Mouse (Mus musculus): ENCODE data around the gene Pax6.

The Pax6 gene

GRCm38 (mm10) chr2:105684991-105685650, 16.4 kb downstream of the Pax6 start:
- DNase-seq = no peak

DNA sequence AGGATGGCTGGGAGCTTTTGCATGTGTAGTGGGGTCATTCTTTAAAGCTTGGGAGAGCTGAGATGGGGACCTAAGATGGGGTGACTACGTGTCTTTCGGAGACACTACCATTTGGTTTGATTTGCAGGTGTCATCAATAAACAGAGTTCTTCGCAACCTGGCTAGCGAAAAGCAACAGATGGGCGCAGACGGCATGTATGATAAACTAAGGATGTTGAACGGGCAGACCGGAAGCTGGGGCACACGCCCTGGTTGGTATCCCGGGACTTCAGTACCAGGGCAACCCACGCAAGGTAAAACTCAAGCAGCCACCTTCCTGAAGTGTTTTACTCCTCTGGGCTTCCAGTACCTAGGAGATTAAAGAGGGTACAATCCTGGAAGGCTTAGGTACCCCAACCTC, 17.0 kb downstream of the Pax6 start:
- DNase-seq = no peak

DNA sequence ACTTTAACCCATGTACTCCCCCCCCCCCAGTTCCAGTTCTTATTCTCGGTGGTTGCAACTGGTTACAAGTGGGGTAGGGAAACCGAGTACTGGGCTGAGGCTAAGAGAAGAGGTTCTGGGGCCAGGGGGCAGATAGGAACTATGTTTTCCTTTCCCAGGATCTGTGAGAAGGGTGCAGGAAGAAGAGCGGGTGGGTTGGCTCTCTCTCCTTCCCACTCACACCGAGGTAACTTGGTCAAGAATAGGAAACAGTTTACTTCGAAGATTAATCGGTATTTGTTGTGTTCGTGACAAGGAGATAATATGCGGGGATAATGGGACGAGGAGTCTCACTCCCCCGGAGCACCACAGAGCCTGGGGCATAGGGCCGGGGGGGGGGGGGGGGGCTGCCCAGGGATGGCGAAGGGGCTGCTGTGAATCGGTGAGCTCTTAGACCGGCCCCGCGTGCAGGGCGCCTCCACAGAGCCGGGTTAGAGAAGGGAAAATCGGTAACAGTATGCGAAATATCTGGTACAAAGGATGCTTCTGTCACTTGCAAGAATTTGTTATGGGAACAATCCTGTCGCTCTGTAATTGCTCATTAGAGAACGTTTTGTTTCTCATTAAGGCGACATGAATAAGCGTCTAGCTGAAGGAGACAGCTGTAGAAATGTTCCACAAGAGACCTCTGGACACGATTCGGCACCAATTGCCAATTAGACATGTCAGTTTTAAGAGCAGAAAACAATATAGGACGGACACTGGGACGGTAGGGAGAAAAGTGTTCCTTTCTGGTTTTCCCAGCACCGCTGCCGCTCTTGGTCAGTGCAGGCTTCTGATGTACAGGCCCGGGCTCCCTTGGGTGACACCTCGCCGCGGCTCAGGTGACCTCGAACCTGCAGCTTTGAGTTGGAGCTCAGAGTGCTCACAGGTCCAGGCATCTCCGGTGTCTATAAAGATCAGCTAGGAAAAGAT, 17.9 kb downstream of the Pax6 start:
- no peak for DNase-seq

- no peak for DNase-seq
These were observed 18.8 kb downstream of the Pax6 start for GRCm38 (mm10) chr2:105687317-105687991.

DNA sequence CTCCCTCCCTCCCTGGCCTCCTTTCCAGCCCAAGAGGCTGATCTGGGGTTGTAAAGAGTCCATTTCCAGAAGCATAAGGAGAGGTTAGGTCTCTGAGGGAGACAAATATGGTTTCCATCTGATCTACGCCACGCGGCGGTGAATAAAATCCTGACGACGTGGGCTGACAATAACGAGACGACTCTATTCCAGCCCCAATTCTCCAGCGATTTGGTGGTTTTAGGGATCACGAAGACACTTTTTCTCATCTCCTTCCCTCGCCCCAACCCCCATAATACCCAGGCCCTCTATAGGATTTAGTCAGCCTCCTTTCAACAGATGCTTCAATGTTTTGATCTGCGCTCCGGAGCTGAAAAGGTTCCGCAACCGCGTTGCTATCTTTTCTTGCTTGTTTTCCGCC, 19.3 kb downstream of the Pax6 start:
- no peak for DNase-seq

DNA sequence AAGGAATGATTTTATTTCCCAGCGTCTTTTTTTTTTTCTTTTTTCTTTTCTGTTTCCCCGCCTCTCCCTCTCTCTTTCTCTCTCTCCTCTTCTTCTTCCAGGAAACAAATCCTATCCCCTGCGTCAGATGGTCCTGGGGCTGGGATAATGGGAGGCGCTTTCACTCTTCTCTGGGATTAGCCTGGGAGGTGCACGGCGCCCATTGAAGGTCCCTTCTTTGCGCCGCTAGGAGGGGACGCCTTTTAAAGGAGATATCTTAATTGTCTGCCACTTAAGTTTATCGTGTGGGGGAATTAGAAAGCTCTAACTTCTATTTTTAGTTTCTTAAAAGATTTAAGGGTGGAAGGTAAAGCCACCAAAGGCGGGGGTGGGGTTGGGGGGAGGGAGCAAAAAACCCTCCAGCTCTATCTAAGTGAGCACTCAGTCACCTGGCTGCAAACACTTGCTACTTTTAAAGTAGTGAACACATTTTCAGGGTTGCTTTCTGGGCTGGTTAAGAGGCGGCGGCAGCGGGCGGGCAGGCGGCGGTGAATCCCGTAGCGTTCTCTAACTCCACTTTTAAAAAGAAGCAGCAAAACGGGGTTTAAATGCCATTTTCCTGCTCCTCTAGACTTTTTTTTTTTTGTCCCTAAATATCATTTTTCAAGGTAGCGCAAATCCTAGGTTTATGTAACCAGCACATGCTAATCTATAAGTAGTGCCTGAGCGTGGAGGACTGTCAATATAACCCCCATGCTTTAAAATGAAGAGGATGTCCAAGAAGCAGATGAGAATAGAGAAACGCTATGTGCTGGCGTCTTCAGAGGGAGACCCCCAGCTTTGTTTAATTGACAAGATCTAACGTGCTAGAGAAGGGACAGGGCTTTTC, 20.0 kb downstream of the Pax6 start:
- DNase-seq = no peak

GRCm38 (mm10) chr2:105689304-105689770, 20.6 kb downstream of the Pax6 start:
- DNase-seq = no peak

GRCm38 (mm10) chr2:105689771-105690639, 21.3 kb downstream of the Pax6 start:
- DNase-seq = no peak

DNA sequence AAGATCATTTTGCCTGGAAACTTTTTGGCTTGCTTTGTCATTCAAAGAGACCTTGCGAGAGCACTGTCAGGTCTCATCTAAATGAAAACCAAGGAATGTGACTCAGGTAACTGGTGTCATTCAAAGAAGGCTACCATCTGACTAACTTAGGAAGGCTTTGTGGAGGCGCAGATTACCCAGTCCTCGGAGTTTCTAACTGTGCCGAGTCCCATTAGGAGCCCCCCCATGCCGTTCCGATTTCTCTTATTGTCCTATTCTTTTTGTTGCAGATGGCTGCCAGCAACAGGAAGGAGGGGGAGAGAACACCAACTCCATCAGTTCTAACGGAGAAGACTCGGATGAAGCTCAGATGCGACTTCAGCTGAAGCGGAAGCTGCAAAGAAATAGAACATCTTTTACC, 22.6 kb downstream of the Pax6 start:
- DNase-seq = no peak

DNA sequence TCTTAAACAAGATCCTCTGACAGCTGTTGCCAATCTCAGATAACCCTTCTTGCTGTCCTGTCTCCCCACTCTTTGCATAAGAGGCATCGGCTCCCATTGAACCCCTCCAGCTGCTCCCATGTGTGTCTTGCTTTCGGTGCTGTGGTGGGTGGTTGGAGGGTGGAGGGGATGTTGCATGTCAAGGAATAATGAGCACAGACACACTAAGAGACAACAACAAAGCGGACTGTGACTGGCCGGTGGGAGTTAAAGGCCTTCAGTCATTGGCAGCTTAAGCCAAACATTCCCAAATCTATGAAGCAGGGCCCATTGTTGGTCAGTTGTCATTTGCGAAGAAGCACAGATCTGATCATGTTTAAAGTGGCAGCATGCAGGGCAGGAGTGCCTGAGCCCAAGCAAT, 29.0 kb downstream of the Pax6 start:
- no peak for DNase-seq

DNA sequence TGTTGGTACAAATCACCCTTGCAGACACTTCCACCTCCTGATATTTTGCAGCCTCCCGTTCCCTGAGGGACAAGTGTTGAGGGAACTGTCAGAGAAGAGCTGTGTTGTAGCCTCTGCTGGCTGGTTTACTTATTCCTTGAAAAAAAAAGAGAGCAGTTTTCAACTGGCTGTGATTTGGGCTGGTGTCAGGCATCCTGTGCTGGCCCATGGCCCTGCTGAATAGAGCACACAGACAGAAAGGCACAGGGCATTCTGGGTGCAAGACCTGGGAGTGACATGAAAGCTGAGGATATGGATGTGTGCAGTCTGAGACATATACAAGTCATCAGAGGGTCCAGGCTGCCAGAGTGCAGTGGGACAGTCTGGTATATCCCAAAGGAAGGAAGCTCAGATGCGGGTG, 29.9 kb downstream of the Pax6 start:
- no peak for DNase-seq

- no peak for DNase-seq
These were observed 33.1 kb downstream of the Pax6 start for GRCm38 (mm10) chr2:105701781-105702180.

DNA sequence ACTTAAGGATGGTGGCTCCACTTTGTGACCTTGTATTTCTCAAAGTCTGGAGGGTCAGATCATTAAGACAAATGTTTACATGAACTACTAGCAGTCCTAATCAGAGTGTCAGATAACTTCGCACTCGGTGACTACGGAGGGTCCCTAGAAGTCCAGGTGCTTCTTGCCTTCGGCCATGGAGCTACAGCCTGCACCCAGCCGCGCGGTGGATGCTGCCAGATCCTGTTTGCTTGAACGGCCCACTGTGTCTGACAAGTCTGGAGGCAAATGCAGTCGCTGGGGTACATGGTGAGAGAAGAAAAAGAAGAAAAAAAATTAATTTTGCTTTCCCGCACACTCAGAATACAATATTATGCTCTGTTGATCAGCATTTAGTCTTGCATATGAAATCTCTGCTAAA, 33.9 kb downstream of the Pax6 start:
- DNase-seq = no peak

- DNase-seq = no peak
These were observed 36.6 kb downstream of the Pax6 start for GRCm38 (mm10) chr2:105705320-105705719.

DNA sequence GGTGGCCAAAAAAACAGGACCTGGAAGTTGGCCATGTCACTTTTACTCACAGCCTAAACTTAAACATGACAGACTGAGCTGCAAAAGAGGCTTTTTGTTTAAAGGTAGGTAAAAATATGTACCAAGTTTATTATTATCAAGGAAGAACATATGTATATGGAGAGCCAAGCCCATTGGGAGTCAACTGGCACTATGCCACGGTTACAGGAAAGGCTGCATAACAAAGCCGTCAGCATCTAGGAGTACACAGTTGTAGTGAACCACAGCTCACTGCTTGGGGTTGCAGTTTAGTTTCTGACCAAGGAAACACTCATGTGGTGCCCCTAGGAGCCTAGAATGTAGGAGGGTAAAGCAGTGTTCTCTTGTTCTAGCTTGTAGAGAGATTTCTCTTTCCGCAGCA, 40.4 kb downstream of the Pax6 start:
- DNase-seq = no peak

GRCm38 (mm10) chr2:105710511-105710910, 41.8 kb downstream of the Pax6 start:
- no peak for DNase-seq

DNA sequence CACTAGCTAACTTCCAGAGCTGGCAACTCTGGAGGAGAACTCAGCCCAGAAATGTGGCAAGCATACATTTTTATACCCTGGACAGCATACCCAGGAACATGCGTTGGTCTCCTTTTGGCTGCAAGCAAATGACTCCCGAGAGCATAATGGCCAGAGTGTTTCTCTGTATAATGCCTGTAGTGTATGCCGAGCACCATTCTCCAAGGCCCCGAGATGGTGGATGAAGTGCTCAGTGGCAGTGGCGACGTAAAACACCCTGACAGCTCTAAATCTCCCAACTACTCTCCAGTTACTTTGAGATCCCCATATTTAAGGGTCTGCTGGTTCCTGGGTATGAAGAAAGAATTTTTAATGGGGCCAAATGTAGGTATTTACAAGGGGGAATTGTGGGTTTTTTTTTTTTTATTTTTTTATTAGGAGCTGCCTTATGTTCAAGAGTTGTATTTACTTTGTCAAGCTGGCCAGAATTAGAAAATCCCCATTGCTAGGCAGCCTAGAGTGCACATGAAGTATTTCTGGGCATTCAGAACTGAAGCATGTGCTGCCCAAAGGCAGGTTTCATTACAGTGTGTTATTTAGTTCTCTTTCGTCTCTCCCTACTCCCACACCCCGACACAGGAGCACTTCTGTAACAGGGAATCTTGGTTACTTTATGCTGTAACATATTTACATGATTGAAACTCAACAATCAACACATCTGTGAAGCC, 46.9 kb downstream of the Pax6 start:
- DNase-seq = no peak

- no peak for DNase-seq
These were observed 58.0 kb downstream of the Pax6 start for GRCm38 (mm10) chr2:105726657-105727056.

GRCm38 (mm10) chr2:105730704-105731103, 62.0 kb downstream of the Pax6 start:
- DNase-seq = no peak

GRCm38 (mm10) chr2:105736166-105736565, 67.5 kb downstream of the Pax6 start:
- no peak for DNase-seq

DNA sequence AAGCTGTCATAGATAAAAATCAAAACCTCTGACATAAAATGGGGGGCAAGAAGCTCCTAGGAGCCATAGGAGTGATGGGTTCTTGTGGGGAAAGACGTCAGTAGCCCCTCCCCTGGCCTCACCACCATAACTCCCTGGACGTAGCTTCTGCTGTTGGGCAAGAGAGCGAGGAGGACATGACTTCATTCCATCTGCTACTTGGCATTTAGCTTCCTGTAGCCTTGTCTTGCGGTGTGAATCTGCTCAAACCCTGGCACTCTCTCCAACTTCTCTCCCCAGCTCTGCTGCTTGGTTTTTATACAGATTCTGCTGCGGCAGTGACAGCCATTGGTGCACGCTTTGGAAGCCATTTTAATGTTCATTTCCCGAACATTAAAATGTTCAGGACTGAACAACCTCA, 78.2 kb downstream of the Pax6 start:
- no peak for DNase-seq
